Mouse (Mus musculus) liver, embryonic 13.5 days (tissue): ENCODE results near the gene Drd3. TPM values are rescaled to one million over a fixed set of nuclear protein-coding genes. Genes with fewer than 3 reads are reported as not detected.

Source experiments
- ATAC-seq: fragments of 200-750 bp; cut with Nextera tagmentation; 2 replicates; pipeline ENCODE4 v1.8.0; 2017; ENCODE audit warnings: low read depth, mild to moderate bottlenecking, moderate number of reproducible peaks, moderate library complexity
- DNase-seq: peaks from one replicate; pipeline ENCODE4 v3.0.0; 2022
- H3K27ac ChIP-seq: fragments of 300-500 bp; sonication (generic); 2 replicates; pipeline ENCODE4 v1.5.1; 2015; ENCODE audit warnings: moderate library complexity, mild to moderate bottlenecking, inconsistent platforms
- H3K27me3 ChIP-seq: fragments of 300-500 bp; sonication (generic); 2 replicates; pipeline ENCODE4 v1.6.1; 2015; ENCODE audit warnings: mild to moderate bottlenecking, inconsistent platforms
- H3K36me3 ChIP-seq: fragments of 300-500 bp; sonication (generic); 2 replicates; pipeline ENCODE4 v1.6.1; 2015; ENCODE audit warnings: mild to moderate bottlenecking, inconsistent platforms
- H3K4me1 ChIP-seq: fragments of 300-500 bp; sonication (generic); replicated peaks from 2 replicates; pipeline ENCODE4 v1.6.1; 2015; ENCODE audit warnings: inconsistent platforms
- H3K4me2 ChIP-seq: fragments of 300-500 bp; sonication (generic); 2 replicates; pipeline ENCODE4 v1.6.1; 2015; ENCODE audit warnings: inconsistent platforms, mild to moderate bottlenecking, moderate library complexity
- H3K4me3 ChIP-seq: fragments of 300-500 bp; sonication (generic); replicated peaks from 2 replicates; pipeline ENCODE4 v1.5.1; 2015; ENCODE audit warnings: mild to moderate bottlenecking, inconsistent platforms
- H3K9ac ChIP-seq: fragments of 300-500 bp; sonication (generic); 2 replicates; pipeline ENCODE4 v1.6.1; 2015; ENCODE audit warnings: mild to moderate bottlenecking, inconsistent platforms
- H3K9me3 ChIP-seq: fragments of 300-500 bp; sonication (generic); replicated peaks from 2 replicates; pipeline ENCODE4 v1.6.1; 2016; ENCODE audit warnings: inconsistent platforms
- WGBS: fragments of 180-500 bp; shearing (Covaris S2); methylation state at CpG from one replicate; pipeline ENCODE4 v1.1.7; 2015; ENCODE audit not compliant: insufficient replicate concordance; 5-methylcytosine and 5-hydroxymethylcytosine counted together
- polyA plus RNA-seq: library from polyadenylated mRNA; unstranded; fragments of >200 nt; fragmentation: Nextera tagmentation; extraction: Ambion mirVana; gene quantifications from 2 replicates; pipeline ENCODE4 v1.2.1, GENCODE M21; 2015

The Drd3 gene
- polyA plus RNA-seq, 1 experiment from 2014 or later = not detected

DNA sequence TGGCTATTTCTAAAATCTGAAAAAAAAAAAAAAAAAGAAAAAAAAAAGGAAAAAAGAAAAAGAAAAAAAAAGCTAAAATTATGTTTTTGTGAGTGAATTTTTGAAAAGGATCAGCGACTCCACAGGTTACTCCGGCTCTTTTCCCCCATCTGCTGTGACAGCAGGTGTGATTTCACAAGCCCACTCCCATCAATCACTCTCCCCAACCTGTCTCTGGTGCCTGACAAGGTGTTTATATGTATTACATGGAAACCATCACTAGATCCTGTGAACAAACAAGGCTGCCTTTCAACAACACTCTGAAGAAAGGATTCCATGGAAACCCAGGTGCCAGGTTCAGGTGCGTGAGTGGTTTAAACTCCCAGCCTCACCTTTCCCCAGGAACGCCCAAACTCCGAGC, 20.9 kb upstream of the Drd3 start:
- H3K9me3 ChIP-seq = no peaks in the 10 kb centered on the region
- H3K27me3 ChIP-seq = no peaks in the 10 kb centered on the region
- no peaks in the 10 kb centered on the region for H3K4me1 ChIP-seq
- WGBS = 69% methylated on average over 5 of the region's 5 CpGs
- DNase-seq (no peak), ATAC-seq (no peak)
- H3K4me3 ChIP-seq = no peak overlapping the region
- H3K27ac ChIP-seq = no peak overlapping the region
- H3K9ac ChIP-seq = no peak overlapping the region
- H3K36me3 ChIP-seq = no peaks in the 10 kb centered on the region
- no peak overlapping the region for H3K4me2 ChIP-seq

DNA sequence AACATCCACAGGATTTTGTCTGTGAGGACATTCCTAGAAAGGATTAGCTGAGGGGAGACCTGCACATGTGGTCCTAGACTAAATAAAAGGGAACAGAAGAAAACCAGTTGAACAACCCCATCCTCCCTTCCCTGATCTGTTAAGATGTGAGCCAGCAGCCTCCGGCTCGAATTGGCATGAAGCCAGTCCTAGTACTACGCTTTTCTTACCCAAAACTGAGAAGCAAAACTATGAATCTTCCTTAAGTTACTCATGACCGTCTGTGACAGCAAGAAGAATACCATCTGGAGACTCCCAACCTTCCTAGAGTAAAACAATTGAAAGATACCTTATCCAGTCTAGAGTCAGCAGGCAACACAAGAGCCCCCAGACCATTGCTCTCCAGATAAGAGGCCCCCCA, 15.9 kb upstream of the Drd3 start:
- no peak for ATAC-seq
- Histone ChIP-seq H3K27ac (no peak overlapping the region), H3K9ac (no peak overlapping the region), H3K4me2 (no peak overlapping the region), H3K27me3 (no peaks in the 10 kb centered on the region), H3K4me3 (no peak overlapping the region), H3K9me3 (no peaks in the 10 kb centered on the region), H3K4me1 (no peaks in the 10 kb centered on the region), H3K36me3 (no peaks in the 10 kb centered on the region)
- DNase-seq = no peak
- 45% methylated on average over 4 of the region's 4 CpGs for WGBS

DNA sequence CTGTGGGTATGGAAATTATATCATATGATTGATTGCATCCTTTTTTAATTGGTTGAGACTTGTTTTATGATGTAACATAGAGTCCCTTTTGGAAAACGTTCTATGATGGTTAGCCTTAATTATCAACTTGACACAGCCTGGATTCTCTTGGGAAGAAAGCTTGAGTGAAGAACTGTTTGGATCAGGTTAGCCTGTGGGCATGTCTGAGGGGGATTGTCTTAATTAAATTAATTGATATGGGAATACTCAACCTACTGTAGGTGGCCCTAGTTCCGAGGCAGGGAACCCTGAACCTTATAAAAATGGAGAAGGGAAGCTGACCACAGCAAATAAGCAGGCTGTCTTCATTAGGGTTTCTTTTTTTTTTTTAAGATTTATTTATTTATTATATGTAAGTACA, 12.9 kb upstream of the Drd3 start:
- H3K27me3 ChIP-seq = no peaks in the 10 kb centered on the region
- no peak for ATAC-seq

DNA sequence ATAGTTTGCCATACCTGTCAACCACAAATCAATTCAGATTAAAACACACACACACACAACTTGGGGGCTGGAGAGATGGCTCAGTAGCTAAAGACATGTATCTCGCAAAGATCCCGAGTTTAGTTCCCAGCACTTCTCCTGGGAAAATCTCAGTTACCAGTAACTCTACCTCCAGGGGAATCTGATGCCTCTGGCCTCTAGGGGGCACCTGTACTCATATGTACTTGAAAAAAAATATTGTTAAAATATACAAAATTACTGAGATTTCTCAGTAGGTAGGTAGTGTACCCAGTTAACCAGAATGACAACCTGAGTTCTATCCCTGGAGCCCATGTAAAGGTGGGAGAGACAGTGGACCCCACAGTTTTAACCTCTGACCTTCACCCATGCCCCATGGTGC, 5.4 kb upstream of the Drd3 start:
- Histone ChIP-seq H3K27ac (no peak overlapping the region), H3K4me3 (no peak overlapping the region), H3K9me3 (no peaks in the 10 kb centered on the region), H3K4me2 (no peak overlapping the region), H3K4me1 (no peaks in the 10 kb centered on the region), H3K27me3 (no peaks in the 10 kb centered on the region), H3K36me3 (no peaks in the 10 kb centered on the region), H3K9ac (no peak overlapping the region)
- 56% methylated on average over 2 of the region's 2 CpGs for WGBS
- DNase-seq (no peak), ATAC-seq (no peak)

More for the DNA sequence above, 12.9 kb upstream of the Drd3 start:
- H3K9me3 ChIP-seq = no peaks in the 10 kb centered on the region
- no peaks in the 10 kb centered on the region for H3K36me3 ChIP-seq
- H3K9ac ChIP-seq = no peak overlapping the region
- no peak overlapping the region for H3K4me2 ChIP-seq
- no peak overlapping the region for H3K27ac ChIP-seq
- no peak overlapping the region for H3K4me3 ChIP-seq
- WGBS = 54% methylated on average over 2 of the region's 2 CpGs
- no peaks in the 10 kb centered on the region for H3K4me1 ChIP-seq
- no peak for DNase-seq

DNA sequence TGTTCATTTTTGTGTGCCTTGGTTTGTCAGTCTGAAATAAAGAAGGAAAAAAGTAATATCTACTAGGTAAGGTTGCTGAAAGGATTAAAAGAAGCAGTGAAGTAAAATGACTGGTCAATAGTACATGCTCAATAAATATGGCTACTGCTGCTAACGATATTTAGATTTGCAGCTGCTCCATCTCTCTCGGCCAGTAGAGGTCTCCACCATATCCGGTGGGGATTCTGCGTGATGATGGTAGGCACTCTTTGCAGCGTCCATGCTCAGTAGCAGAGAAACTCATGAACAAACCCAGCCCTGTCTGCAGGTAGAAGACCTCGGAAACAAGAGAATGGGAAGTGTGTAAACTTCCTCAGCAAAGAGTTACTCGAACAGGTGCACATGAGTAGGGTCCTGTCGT, 926 bp upstream of the Drd3 start:
- H3K36me3 ChIP-seq = no peaks in the 10 kb centered on the region
- no peaks in the 10 kb centered on the region for H3K9me3 ChIP-seq
- ATAC-seq (no peak), DNase-seq (no peak)
- no peak overlapping the region for H3K9ac ChIP-seq
- no peaks in the 10 kb centered on the region for H3K4me1 ChIP-seq
- 65% methylated on average over 8 of the region's 8 CpGs for WGBS
- H3K4me2 ChIP-seq = no peak overlapping the region
- no peak overlapping the region for H3K27ac ChIP-seq
- H3K27me3 ChIP-seq = no peaks in the 10 kb centered on the region
- no peak overlapping the region for H3K4me3 ChIP-seq

DNA sequence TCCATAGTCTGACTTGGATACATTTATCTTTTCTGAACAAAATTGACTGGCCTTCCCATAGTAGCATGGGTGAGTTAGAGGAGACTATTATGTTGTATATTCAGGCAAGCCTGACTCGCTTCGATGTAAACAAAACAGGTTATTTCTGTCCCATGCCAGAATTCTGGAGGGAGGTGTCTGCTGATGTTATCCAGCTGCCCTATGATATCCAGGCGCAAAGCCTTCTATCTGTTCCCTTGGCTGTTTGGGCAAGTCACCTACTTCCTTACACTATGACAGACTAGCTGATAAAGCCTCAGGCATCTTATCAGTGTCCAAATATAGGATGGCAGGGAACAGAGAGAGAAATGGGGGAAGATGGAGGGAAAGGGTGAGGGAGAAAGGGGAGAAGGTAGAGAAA, 18.5 kb downstream of the Drd3 start:
- Histone ChIP-seq H3K9me3 (no peaks in the 10 kb centered on the region), H3K27ac (no peak overlapping the region), H3K9ac (no peak overlapping the region), H3K36me3 (no peaks in the 10 kb centered on the region), H3K4me3 (no peak overlapping the region), H3K4me1 (no peaks in the 10 kb centered on the region), H3K27me3 (no peaks in the 10 kb centered on the region), H3K4me2 (no peak overlapping the region)
- ATAC-seq (no peak), DNase-seq (no peak)
- WGBS = 56% methylated on average over 3 of the region's 3 CpGs

DNA sequence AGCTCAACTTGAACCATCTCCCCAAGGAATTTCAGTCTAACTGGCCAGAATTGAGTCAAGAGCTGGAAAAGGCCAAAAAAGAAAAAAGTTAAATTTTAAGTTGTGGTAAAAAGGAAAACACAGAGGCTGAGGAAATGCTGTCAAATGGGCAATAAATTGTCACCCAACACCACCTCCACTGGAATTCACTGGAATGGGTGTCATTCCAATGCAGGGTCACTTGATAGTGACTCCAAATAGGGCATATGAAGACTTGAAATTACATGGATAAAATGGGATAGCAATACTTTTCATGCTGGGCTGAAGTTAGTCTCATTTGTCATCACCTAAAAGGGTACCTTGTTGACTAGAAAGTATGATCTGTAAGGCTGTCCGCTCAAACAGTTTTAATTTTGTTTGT, 18.9 kb downstream of the Drd3 start:
- H3K36me3 ChIP-seq = no peaks in the 10 kb centered on the region
- no peak overlapping the region for H3K4me2 ChIP-seq
- H3K9me3 ChIP-seq = no peaks in the 10 kb centered on the region
- no peak for DNase-seq
- no peaks in the 10 kb centered on the region for H3K27me3 ChIP-seq
- H3K4me1 ChIP-seq = no peaks in the 10 kb centered on the region
- no peak overlapping the region for H3K9ac ChIP-seq
- no peak overlapping the region for H3K27ac ChIP-seq
- no peak overlapping the region for H3K4me3 ChIP-seq
- 70% methylated on average over 1 of the region's 1 CpGs for WGBS
- ATAC-seq = no peak

DNA sequence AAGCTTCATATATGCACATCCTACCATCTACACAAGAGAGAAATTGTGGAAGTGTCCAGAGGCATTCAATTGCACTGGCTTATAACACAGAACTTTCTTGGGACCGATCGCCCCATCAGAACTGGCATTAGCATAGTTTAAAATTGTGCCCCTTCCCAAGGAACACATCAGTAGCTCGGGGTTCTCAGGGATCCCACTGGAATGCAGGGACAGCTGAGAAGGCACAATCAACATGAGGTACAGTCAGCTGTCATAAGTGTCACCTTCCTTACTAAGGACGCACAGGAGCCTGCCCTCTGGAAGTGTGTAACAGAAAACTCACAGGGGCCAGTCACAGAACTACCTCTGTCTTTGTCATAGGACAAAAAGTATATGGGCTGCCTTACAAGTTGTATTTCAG, 19.7 kb downstream of the Drd3 start:
- ATAC-seq (no peak), DNase-seq (no peak)
- 72% methylated on average over 4 of the region's 4 CpGs for WGBS
- Histone ChIP-seq H3K4me1 (no peaks in the 10 kb centered on the region), H3K27me3 (no peaks in the 10 kb centered on the region), H3K4me2 (no peak overlapping the region), H3K9me3 (no peaks in the 10 kb centered on the region), H3K27ac (no peak overlapping the region), H3K9ac (no peak overlapping the region), H3K36me3 (no peaks in the 10 kb centered on the region), H3K4me3 (no peak overlapping the region)

DNA sequence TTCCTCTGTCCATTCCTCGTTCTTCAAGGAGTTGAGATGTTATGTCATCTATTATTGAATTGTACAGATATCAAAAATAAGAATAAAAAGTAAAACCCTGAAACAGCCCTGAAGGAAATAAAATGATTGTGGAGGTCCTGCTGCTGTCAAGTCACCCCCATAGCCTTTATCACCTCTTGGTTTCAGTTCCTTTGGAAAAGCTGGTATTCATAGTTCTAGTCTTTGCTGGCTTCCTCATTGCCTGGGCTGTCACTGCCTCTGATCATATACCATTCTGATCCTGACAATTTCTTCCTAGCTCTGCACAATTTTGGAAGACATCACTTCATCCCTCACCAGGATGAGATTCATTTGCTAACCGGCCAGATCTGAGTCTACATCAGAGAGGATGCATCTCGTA, 23.1 kb downstream of the Drd3 start:
- Histone ChIP-seq H3K27ac (no peak overlapping the region), H3K9me3 (no peaks in the 10 kb centered on the region), H3K27me3 (no peaks in the 10 kb centered on the region), H3K9ac (no peak overlapping the region), H3K4me2 (no peak overlapping the region), H3K36me3 (no peaks in the 10 kb centered on the region), H3K4me1 (no peaks in the 10 kb centered on the region), H3K4me3 (no peak overlapping the region)
- WGBS = 61% methylated on average over 3 of the region's 3 CpGs
- ATAC-seq (no peak), DNase-seq (no peak)

DNA sequence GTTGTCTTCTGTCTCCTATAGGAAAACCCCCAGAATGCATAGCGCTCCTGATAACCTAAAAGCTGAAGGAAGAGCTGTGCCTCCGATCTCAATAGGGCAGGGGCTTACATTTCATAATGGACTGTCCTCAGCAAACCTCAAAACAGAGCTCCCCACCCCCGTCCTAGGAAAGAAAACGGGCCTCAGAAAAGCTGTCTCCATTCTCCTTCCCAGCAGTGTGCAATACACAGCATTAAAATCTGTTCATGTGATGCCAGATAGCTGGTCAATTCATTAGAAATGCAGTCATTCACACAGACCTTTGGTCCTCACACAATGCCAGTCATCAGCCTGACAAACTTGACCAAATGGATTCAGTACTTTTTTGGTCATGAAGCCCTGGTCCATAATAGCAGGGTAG, 45.7 kb downstream of the Drd3 start:
- Histone ChIP-seq H3K36me3 (no peaks in the 10 kb centered on the region), H3K4me1 (no peaks in the 10 kb centered on the region), H3K9ac (no peak overlapping the region), H3K4me2 (no peak overlapping the region), H3K27me3 (0 out of 2 replicates have a peak, but pooled peaks cover 4% of the 10 kb centered on the region), H3K9me3 (no peaks in the 10 kb centered on the region), H3K27ac (no peak overlapping the region), H3K4me3 (no peak overlapping the region)
- WGBS = 41% methylated on average over 4 of the region's 4 CpGs
- ATAC-seq (no peak), DNase-seq (no peak)

DNA sequence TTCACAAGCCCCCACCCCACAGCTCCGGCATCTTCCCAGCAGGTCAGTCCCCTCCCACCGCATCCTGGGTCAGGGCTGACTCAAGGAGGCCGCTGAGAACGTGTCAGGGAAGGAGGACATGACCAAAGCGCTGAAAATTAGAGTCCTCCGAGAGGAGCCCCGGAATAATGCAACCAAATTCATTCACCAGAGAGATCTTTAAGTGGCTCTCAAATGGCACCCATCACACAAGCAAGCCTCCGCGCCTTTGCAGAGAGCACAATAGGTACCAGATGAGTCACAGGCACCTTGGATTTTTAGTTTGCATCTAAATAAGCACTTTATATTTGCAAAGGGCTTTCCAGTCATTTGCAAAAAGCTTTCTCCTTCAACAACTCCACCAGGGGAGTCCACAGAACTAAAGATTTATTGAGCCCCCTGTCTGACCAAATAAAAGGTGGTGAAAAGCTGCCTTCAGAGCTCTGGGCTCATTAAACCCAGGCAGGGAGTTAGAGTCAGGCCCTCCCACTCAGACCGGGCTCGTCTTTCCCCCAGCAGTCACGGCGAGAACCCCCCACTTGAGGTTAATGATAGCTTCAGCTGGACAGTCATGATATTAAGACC, 46.4 kb downstream of the Drd3 start:
- DNase-seq = no peak
- no peaks in the 10 kb centered on the region for H3K4me1 ChIP-seq
- H3K36me3 ChIP-seq = no peaks in the 10 kb centered on the region
- H3K9ac ChIP-seq = no peak overlapping the region
- 0 out of 2 replicates have a peak, but pooled peaks cover 4% of the 10 kb centered on the region for H3K27me3 ChIP-seq
- no peak overlapping the region for H3K4me2 ChIP-seq
- no peak overlapping the region for H3K4me3 ChIP-seq
- H3K27ac ChIP-seq = no peak overlapping the region
- 32% methylated on average over 13 of the region's 13 CpGs for WGBS
- no peaks in the 10 kb centered on the region for H3K9me3 ChIP-seq
- no peak for ATAC-seq

DNA sequence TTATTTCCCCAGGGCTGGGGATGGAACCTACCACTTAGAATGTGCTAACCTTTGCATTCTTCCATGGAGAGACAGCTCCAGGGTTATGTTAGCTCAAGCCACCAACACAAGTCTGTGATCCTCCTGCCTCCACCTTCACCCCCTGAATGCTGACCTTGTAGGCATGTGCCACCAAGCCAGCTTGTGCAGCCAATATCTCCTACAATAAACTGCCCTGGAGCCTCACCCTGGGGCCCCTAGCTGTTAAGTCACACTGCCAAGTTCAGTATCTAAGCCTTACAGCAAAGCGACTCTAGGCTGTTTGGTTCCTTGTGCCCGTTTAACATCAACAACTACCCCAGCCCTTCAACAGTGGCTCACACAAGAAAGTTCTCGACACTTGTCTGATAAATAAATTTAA, 47.3 kb downstream of the Drd3 start:
- Histone ChIP-seq H3K4me2 (no peak overlapping the region), H3K9me3 (no peaks in the 10 kb centered on the region), H3K27me3 (0 out of 2 replicates have a peak, but pooled peaks cover 4% of the 10 kb centered on the region), H3K4me3 (no peak overlapping the region), H3K27ac (no peak overlapping the region), H3K36me3 (no peaks in the 10 kb centered on the region), H3K4me1 (no peaks in the 10 kb centered on the region), H3K9ac (no peak overlapping the region)
- no peak for ATAC-seq
- no peak for DNase-seq
- WGBS = 51% methylated on average over 3 of the region's 3 CpGs
